Mouse (Mus musculus) MEL (cell line): ENCODE measurements around the gene Angptl1. TPM values are rescaled to one million over a fixed set of nuclear protein-coding genes. Genes with fewer than 3 reads are reported as not detected.

Experiments
- DNase-seq: peaks from one replicate; pipeline ENCODE4 v3.0.0; 2011; ENCODE audit warnings: low read depth, low spot score
- H3K27ac ChIP-seq: 2 replicates; pipeline ENCODE4 v1.5.1; 2012; ENCODE audit warnings: low read depth, mild to moderate bottlenecking, control low read depth, low read length, moderate library complexity; ENCODE audit not compliant: control insufficient read depth
- H3K27me3 ChIP-seq, 2 experiments: fragments of 150-350 bp in 1 of 2; sonication (generic) in 1 of 2; 2 replicates each; pipeline ENCODE4 v1.6.1; 2012; ENCODE audit warnings: low read length in 2 of 2, mild to moderate bottlenecking in 2 of 2, improper control_type of control experiment in 1 of 2, moderate library complexity in 1 of 2; ENCODE audit not compliant: insufficient read depth in 2 of 2, control insufficient read depth in 1 of 2
- H3K36me3 ChIP-seq, 2 experiments: 2 replicates each; pipeline ENCODE4 v1.6.1; 2012 to 2014; ENCODE audit warnings: low read length in 2 of 2, improper control_type of control experiment in 1 of 2, inconsistent platforms in 1 of 2, mild to moderate bottlenecking in 1 of 2; ENCODE audit not compliant: insufficient read depth in 2 of 2, control insufficient read depth in 1 of 2
- H3K4me1 ChIP-seq, 2 experiments: fragments of 150-350 bp in 1 of 2; sonication (generic) in 1 of 2; 2 replicates each; pipeline ENCODE4 v1.6.1; 2012; ENCODE audit warnings: low read length in 2 of 2, improper control_type of control experiment in 1 of 2, mild to moderate bottlenecking in 1 of 2; ENCODE audit not compliant: insufficient read depth in 2 of 2, control insufficient read depth in 1 of 2
- H3K4me3 ChIP-seq, 2 experiments: fragments of 150-350 bp in 1 of 2; sonication (generic) in 1 of 2; 2 replicates each; pipeline ENCODE4 v1.5.1; 2012; ENCODE audit warnings: low read depth in 2 of 2, low read length in 2 of 2, mild to moderate bottlenecking in 2 of 2, moderate library complexity in 2 of 2, control low read depth in 1 of 2, improper control_type of control experiment in 1 of 2; ENCODE audit not compliant: control insufficient read depth in 1 of 2, insufficient read depth in 1 of 2
- H3K79me2 ChIP-seq: 2 replicates; pipeline ENCODE4 v1.6.1; 2012; ENCODE audit warnings: mild to moderate bottlenecking, low read length, moderate library complexity; ENCODE audit not compliant: control insufficient read depth, poor library complexity, insufficient read depth
- H3K9ac ChIP-seq: 2 replicates; pipeline ENCODE4 v1.6.1; 2012; ENCODE audit warnings: low read depth, mild to moderate bottlenecking, control low read depth, low read length, moderate library complexity; ENCODE audit not compliant: control insufficient read depth, poor library complexity, severe bottlenecking
- H3K9me3 ChIP-seq: fragments of 150-350 bp; sonication (generic); replicated peaks from 2 replicates; pipeline ENCODE4 v1.6.1; 2012; ENCODE audit warnings: mild to moderate bottlenecking, low read length, improper control_type of control experiment, moderate library complexity; ENCODE audit not compliant: insufficient read depth
- CHD2 ChIP-seq: IDR thresholded peaks from 2 replicates; pipeline ENCODE4 v1.6.1; 2011; ENCODE audit warnings: low read length, improper control_type of control experiment
- E2F4 ChIP-seq: IDR thresholded peaks from 2 replicates; pipeline ENCODE4 v1.6.1; 2011; ENCODE audit warnings: low read depth, low read length, improper control_type of control experiment, borderline replicate concordance
- ELF1 ChIP-seq: IDR thresholded peaks from 2 replicates; pipeline ENCODE4 v1.6.1; 2014; ENCODE audit warnings: low read depth, mild to moderate bottlenecking, inconsistent platforms, low read length, improper control_type of control experiment, moderate library complexity
- EP300 ChIP-seq, 2 experiments: IDR thresholded peaks; 2 replicates each; pipeline ENCODE4 v1.6.1; 2011; ENCODE audit warnings: improper control_type of control experiment in 2 of 2, low read length in 2 of 2, low read depth in 1 of 2, mild to moderate bottlenecking in 1 of 2
- HCFC1 ChIP-seq: IDR thresholded peaks from 2 replicates; pipeline ENCODE4 v1.6.1; 2012; ENCODE audit warnings: low read depth, mild to moderate bottlenecking, inconsistent platforms, low read length, improper control_type of control experiment, moderate library complexity
- JUND ChIP-seq: IDR thresholded peaks from 2 replicates; pipeline ENCODE4 v1.6.1; 2011; ENCODE audit warnings: low read depth, mild to moderate bottlenecking, improper control_type of control experiment, low read length
- KAT2A ChIP-seq: conservative IDR thresholded peaks from 2 replicates; pipeline ENCODE4 v1.6.1; 2012; ENCODE audit warnings: low read depth, low read length, improper control_type of control experiment, inconsistent platforms
- MEF2A ChIP-seq: IDR thresholded peaks from 2 replicates; pipeline ENCODE4 v1.6.1; 2014; ENCODE audit warnings: low read depth, mild to moderate bottlenecking, inconsistent platforms, low read length, improper control_type of control experiment; ENCODE audit not compliant: poor library complexity, insufficient replicate concordance, severe bottlenecking; ENCODE audit errors: extremely low read depth
- MXI1 ChIP-seq: IDR thresholded peaks from 2 replicates; pipeline ENCODE4 v1.6.1; 2011; ENCODE audit warnings: mild to moderate bottlenecking, low read depth, low read length, improper control_type of control experiment
- MYB ChIP-seq: IDR thresholded peaks from 2 replicates; pipeline ENCODE4 v1.6.1; 2011; ENCODE audit warnings: mild to moderate bottlenecking, low read depth, low read length, improper control_type of control experiment
- MYC ChIP-seq: IDR thresholded peaks from 2 replicates; pipeline ENCODE4 v1.6.1; 2011; ENCODE audit warnings: low read depth, mild to moderate bottlenecking, low read length, improper control_type of control experiment, moderate library complexity
- NRF1 ChIP-seq: IDR thresholded peaks from 2 replicates; pipeline ENCODE4 v1.6.1; 2014; ENCODE audit warnings: low read depth, mild to moderate bottlenecking, inconsistent platforms, low read length, improper control_type of control experiment, moderate library complexity; ENCODE audit not compliant: poor library complexity, insufficient read depth, severe bottlenecking
- POLR2A ChIP-seq, 2 experiments: IDR thresholded peaks; 2 replicates each; pipeline ENCODE4 v1.6.1; 2011 to 2012; ENCODE audit warnings: low read length in 2 of 2, mild to moderate bottlenecking in 2 of 2, control low read depth in 1 of 2, improper control_type of control experiment in 1 of 2, low read depth in 1 of 2, moderate library complexity in 1 of 2; ENCODE audit not compliant: control insufficient read depth in 1 of 2, insufficient read depth in 1 of 2, poor library complexity in 1 of 2
- SMC3 ChIP-seq: IDR thresholded peaks from 2 replicates; pipeline ENCODE4 v1.6.1; 2011; ENCODE audit warnings: low read depth, low read length, improper control_type of control experiment
- TAL1 ChIP-seq: IDR thresholded peaks from 2 replicates; pipeline ENCODE4 v1.6.1; 2012; ENCODE audit warnings: mild to moderate bottlenecking, inconsistent platforms, low read length, moderate library complexity, mixed read lengths
- TBP ChIP-seq: IDR thresholded peaks from 2 replicates; pipeline ENCODE4 v1.8.0; 2011; ENCODE audit warnings: low read depth, low read length, improper control_type of control experiment
- UBTF ChIP-seq: IDR thresholded peaks from 2 replicates; pipeline ENCODE4 v1.6.1; 2012; ENCODE audit warnings: low read depth, mild to moderate bottlenecking, inconsistent platforms, low read length, improper control_type of control experiment, moderate library complexity, borderline replicate concordance; ENCODE audit not compliant: insufficient read depth
- USF1 ChIP-seq: IDR thresholded peaks from 2 replicates; pipeline ENCODE4 v1.6.1; 2014; ENCODE audit warnings: low read depth, mild to moderate bottlenecking, inconsistent platforms, low read length, improper control_type of control experiment, moderate library complexity
- USF2 ChIP-seq, 2 experiments: IDR thresholded peaks; 2 replicates each; pipeline ENCODE4 v1.6.1; 2011 to 2012; ENCODE audit warnings: improper control_type of control experiment in 2 of 2, low read length in 2 of 2, borderline replicate concordance in 1 of 2, inconsistent platforms in 1 of 2, low read depth in 1 of 2, mild to moderate bottlenecking in 1 of 2; ENCODE audit not compliant: insufficient read depth in 1 of 2
- ZC3H11A ChIP-seq: IDR thresholded peaks from 2 replicates; pipeline ENCODE4 v1.6.1; 2012; ENCODE audit warnings: low read depth, mild to moderate bottlenecking, inconsistent platforms, low read length, improper control_type of control experiment
- ZKSCAN1 ChIP-seq: IDR thresholded peaks from 2 replicates; pipeline ENCODE4 v1.6.1; 2012; ENCODE audit warnings: low read depth, mild to moderate bottlenecking, inconsistent platforms, low read length, improper control_type of control experiment, moderate library complexity
- ZNF384 ChIP-seq: IDR thresholded peaks from 2 replicates; pipeline ENCODE4 v1.6.1; 2012; ENCODE audit warnings: low read depth, mild to moderate bottlenecking, inconsistent platforms, low read length, improper control_type of control experiment
- polyA plus RNA-seq, 2 experiments: library from polyadenylated mRNA; stranded (reverse) in 1 of 2; unstranded in 1 of 2; fragments of >175 nt in 1 of 2; fragments of >200 nt in 1 of 2; gene quantifications; 2 replicates each; pipeline versions ENCODE4 v1.2.1 to v1.2.4; 2012; ENCODE audit warnings: low replicate concordance in 2 of 2, low read depth in 1 of 2; ENCODE audit not compliant: insufficient read length in 2 of 2, insufficient read depth in 1 of 2, missing spikeins in 1 of 2
- total RNA-seq: library from RNA; depleted of rRNA; stranded (reverse); fragments of 300-350 nt; gene quantifications from 2 replicates; pipeline ENCODE4 v1.2.3, GENCODE M21; 2012

The Angptl1 gene
- total and polyA plus RNA-seq, 3 experiments: 0.07 TPM; not detected in 2

DNA sequence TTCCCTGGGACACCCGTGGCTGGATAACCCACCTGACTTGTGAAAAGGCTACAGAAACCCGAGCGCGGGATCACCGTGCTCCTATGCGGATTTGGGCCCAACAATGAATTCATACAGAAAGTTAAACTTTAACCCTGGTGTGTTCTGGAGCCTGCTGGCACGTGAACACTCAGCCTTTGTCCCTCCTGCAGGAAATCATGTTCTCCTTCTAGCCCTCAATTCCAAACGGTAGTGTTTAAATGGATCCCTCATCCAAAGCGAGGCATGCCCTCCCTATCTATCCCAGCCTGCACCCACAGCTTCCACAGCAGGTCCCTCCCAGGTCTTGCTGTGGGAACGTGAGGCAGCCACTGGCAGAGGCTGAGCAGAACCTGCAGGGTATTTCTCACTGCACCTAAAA lies 30.0 kb upstream of the Angptl1 start (continued):
- TF ChIP-seq KAT2A: no peak

DNA sequence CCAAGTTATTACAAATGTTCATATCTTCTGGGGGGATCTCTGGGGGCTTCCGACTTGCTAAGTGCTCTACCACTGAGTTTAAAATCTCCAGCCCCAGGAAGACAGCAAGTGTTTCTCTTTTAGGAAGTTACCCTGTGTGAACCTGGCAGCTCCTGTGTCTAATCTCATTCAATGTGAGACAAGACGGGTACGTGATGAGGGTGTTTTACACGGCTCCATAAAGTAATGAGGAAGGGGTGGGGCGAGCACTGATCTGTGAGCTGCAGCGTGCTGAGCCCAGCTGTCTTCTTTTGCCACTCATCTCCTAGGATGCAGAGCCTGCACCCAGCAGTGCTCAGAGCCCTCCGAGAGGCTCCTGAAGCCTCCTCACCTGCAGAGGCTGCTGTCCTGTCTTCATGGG lies 26.4 kb upstream of the Angptl1 start:
- H3K36me3 ChIP-seq: no peaks in the 10 kb centered on the region
- H3K79me2 ChIP-seq: no peaks in the 10 kb centered on the region

DNA sequence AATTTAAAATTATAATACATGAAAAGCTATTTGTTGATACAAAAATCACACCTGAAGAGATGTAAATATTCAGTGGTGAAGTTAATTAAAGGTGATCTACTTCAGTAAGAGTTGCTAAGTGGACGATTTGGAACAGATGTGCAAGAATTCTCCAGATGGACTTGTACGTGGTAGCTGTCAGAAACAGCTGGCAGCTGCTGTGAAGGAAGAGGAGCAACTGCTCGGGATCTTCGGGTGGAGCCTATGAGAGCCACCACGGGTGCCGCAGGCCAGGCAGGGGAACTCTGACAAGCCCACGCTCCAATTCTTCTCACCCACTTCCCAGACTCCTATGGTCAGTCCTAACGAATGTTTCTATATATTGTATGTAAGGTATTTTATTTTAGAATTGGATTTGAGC lies 25.6 kb upstream of the Angptl1 start:
- no peak overlapping the region for H3K9ac ChIP-seq
- no peak overlapping the region for H3K27ac ChIP-seq
- H3K4me1 ChIP-seq: no peaks in the 10 kb centered on the region
- no peak overlapping the region for H3K4me3 ChIP-seq
- no peak for DNase-seq
- H3K79me2 ChIP-seq: no peaks in the 10 kb centered on the region
- H3K27me3 ChIP-seq: no peaks in the 10 kb centered on the region
- no peaks in the 10 kb centered on the region for H3K36me3 ChIP-seq
- TF ChIP-seq MYC (no peak), SMC3 (no peak), UBTF (no peak), ZC3H11A (no peak), JUND (no peak), HCFC1 (no peak), TAL1 (no peak), MYB (no peak), KAT2A (no peak), ZNF384 (no peak), NRF1 (no peak), POLR2A (IDR thresholded peaks at IDR 0.05; ENCODE audit: control insufficient read depth in 1 of 2, insufficient read depth in 1 of 2, low read depth in 1 of 2, low read length in 2 of 2, poor library complexity in 1 of 2) (no peak), MEF2A (no peak), EP300 (IDR thresholded peaks at IDR 0.05; ENCODE audit: low read depth in 1 of 2, low read length in 2 of 2) (no peak), USF2 (IDR thresholded peaks at IDR 0.05; ENCODE audit: borderline replicate concordance in 1 of 2, insufficient read depth in 1 of 2, low read depth in 1 of 2, low read length in 2 of 2) (no peak), TBP (no peak), ZKSCAN1 (no peak), ELF1 (no peak), CHD2 (no peak)
- no peaks in the 10 kb centered on the region for H3K9me3 ChIP-seq

More for the DNA sequence above, 26.4 kb upstream of the Angptl1 start:
- DNase-seq: no peak
- no peak overlapping the region for H3K9ac ChIP-seq
- H3K4me1 ChIP-seq: no peaks in the 10 kb centered on the region
- no peaks in the 10 kb centered on the region for H3K27me3 ChIP-seq
- TF ChIP-seq MYC: no peak
- TF ChIP-seq MXI1: no peak
- TF ChIP-seq E2F4: no peak
- TF ChIP-seq CHD2: no peak
- TF ChIP-seq USF1: no peak
- H3K4me3 ChIP-seq: no peak overlapping the region
- no peaks in the 10 kb centered on the region for H3K9me3 ChIP-seq
- H3K27ac ChIP-seq: no peak overlapping the region
